11 mouse cellular contexts compared by ENCODE assay signal in genomic region chr6:126772326-126772725, GRCm38 (mm10). TPM values are rescaled to one million over a fixed set of nuclear protein-coding genes. Genes with fewer than 3 reads are reported as not detected.
A peak's percentile ranks its signal among the peaks of the same experiment; 100 is the strongest.
DNase-seq lines count a peak whose midpoint lies in the region; ATAC-seq and TF ChIP-seq lines count a peak whose summit lies in the region.
"Had no signal": no experiment of that assay in that cellular context is flagged by ENCODE, and none has a peak within 500 bp of the region (broad histone marks: within the 10 kb centered on the region; RNA-seq: fewer than 3 reads in every experiment).

No protein-coding gene starts in this region.

- H3K27me3 ChIP-seq in liver, adult 2 months (ENCODE audit: control insufficient read depth, insufficient read depth, low read length), result no peaks in the 10 kb centered on the region
- no peaks in the 10 kb centered on the region for H3K27me3 ChIP-seq in forebrain, embryonic 13.5 days
- H3K27me3 ChIP-seq: intestine, embryonic 15.5 days had no signal

- no peak for ATAC-seq in forebrain, embryonic 13.5 days
- ATAC-seq: intestine, embryonic 15.5 days had no signal

- H3K27ac ChIP-seq in liver, adult 2 months (replicated peaks; ENCODE audit: insufficient read depth, low read depth, low read length), result no peak overlapping the region
- no peak overlapping the region for H3K27ac ChIP-seq in forebrain, embryonic 13.5 days
- H3K27ac ChIP-seq: intestine, embryonic 15.5 days had no signal

- peak; percentile 42 for DNase-seq in gastrocnemius, postnatal 10 days
- no peak for DNase-seq in gastrocnemius, postnatal 4 days (ENCODE audit: low spot score in 2 of 2)
- DNase-seq in liver, adult 2 months (ENCODE audit: extremely low read depth, low read depth, low spot score), result peak; percentile 81
- no peak for DNase-seq in liver
- peak; percentile 75 to 86 for DNase-seq in kidney, postnatal 25 days
- DNase-seq in right cerebral cortex, postnatal 10 days (ENCODE audit: low spot score in 2 of 2), result peak; percentile 85 to 86
- DNase-seq in embryo, embryonic 10.5 days (ENCODE audit: low spot score), result no peak
- DNase-seq: lung, embryonic 14.5 days had no signal

- no peak overlapping the region for H3K9ac ChIP-seq in liver, adult 2 months (ENCODE audit: low read depth, low read length)
- H3K9ac ChIP-seq in forebrain, embryonic 13.5 days, result no peak overlapping the region
- H3K9ac ChIP-seq: intestine, embryonic 15.5 days; lung, embryonic 14.5 days had no signal

- no peaks in the 10 kb centered on the region for H3K36me3 ChIP-seq in liver, adult 2 months (ENCODE audit: control insufficient read depth, insufficient read depth, low read length)
- no peaks in the 10 kb centered on the region for H3K36me3 ChIP-seq in forebrain, embryonic 13.5 days (ENCODE audit: poor library complexity, severe bottlenecking)
- H3K36me3 ChIP-seq: intestine, embryonic 15.5 days had no signal

- H3K4me1 ChIP-seq in liver, adult 2 months (ENCODE audit: control insufficient read depth, insufficient read depth, low read length), result no peaks in the 10 kb centered on the region
- H3K4me1 ChIP-seq in forebrain, embryonic 13.5 days, result peaks cover 28% of the 10 kb centered on the region
- H3K4me1 ChIP-seq: intestine, embryonic 15.5 days had no signal

- H3K9me3 ChIP-seq in forebrain, embryonic 13.5 days (replicated peaks), result no peaks in the 10 kb centered on the region
- H3K9me3 ChIP-seq: intestine, embryonic 15.5 days had no signal

- 24% methylated on average over 4 of the region's 4 CpGs for WGBS in liver, adult 2 months
- 79% methylated on average over 4 of the region's 4 CpGs for WGBS in forebrain, embryonic 13.5 days

- no peak for TF ChIP-seq POLR2A in liver, adult 2 months (IDR thresholded peaks at IDR 0.05; ENCODE audit: extremely low read depth, insufficient read depth, low read length)

- no peak overlapping the region for H3K4me2 ChIP-seq in forebrain, embryonic 13.5 days
- H3K4me2 ChIP-seq: intestine, embryonic 15.5 days; lung, embryonic 14.5 days had no signal

- no peak for TF ChIP-seq CTCF in liver, adult 2 months (IDR thresholded peaks at IDR 0.05; ENCODE audit: low read depth, low read length)

- H3K79me2 ChIP-seq in liver, adult 2 months (ENCODE audit: control insufficient read depth, insufficient read depth, low read length), result no peaks in the 10 kb centered on the region

- no peak overlapping the region for H3K4me3 ChIP-seq in liver, adult 2 months (ENCODE audit: insufficient read depth, low read depth, low read length)
- no peak overlapping the region for H3K4me3 ChIP-seq in forebrain, embryonic 13.5 days
- H3K4me3 ChIP-seq: intestine, embryonic 15.5 days; myocyte had no signal

RNA-seq across cellular contexts. Expression of gene Kcna6, which starts 31.9 kb away (rescaled TPM):
- 1 to 10 TPM; 3.9 to 4.0 TPM for total RNA-seq in gastrocnemius, postnatal 10 days (2021)
- 1 to 10 TPM; 5.3 to 5.8 TPM for total RNA-seq in gastrocnemius, postnatal 4 days (2021)
- total RNA-seq in liver, adult 2 months (2014; rRNA removed), result under 0.01 TPM in 1 of 2 replicates, not detected in the other
- polyA plus RNA-seq in liver, adult 2 months (2012; rRNA removed), result 0.02 TPM in 1 of 2 replicates, not detected in the other
- 4.3 and 4.8 TPM in 2 replicates for polyA plus RNA-seq in forebrain, embryonic 13.5 days (2015; fragmentation: Nextera tagmentation; extraction: Ambion mirVana)
- polyA plus RNA-seq: myocyte had no signal

Comparison
In these comparisons a context has a peak if more than half of its experiments do, and no peak if none do; other contexts are left out.
1. DNase-seq: peak in gastrocnemius, postnatal 10 days (single experiment), liver, adult 2 months (single experiment), kidney, postnatal 25 days (2 of 2) and right cerebral cortex, postnatal 10 days (2 of 2); none in gastrocnemius, postnatal 4 days (0 of 2), liver (single experiment) and embryo, embryonic 10.5 days (single experiment).